Mouse (Mus musculus) bone marrow macrophage, adult 2 months (primary cell): ENCODE results near the gene Igfbp2.

ENCODE experiments used
- CTCF ChIP-seq: IDR thresholded peaks from 2 replicates; pipeline ENCODE4 v1.5.1; 2012; ENCODE audit warnings: low read depth, mild to moderate bottlenecking, low read length, moderate library complexity
- POLR2A ChIP-seq: IDR thresholded peaks from 2 replicates; pipeline ENCODE4 v1.6.1; 2012; ENCODE audit warnings: mild to moderate bottlenecking, low read depth, low read length, borderline replicate concordance

DNA sequence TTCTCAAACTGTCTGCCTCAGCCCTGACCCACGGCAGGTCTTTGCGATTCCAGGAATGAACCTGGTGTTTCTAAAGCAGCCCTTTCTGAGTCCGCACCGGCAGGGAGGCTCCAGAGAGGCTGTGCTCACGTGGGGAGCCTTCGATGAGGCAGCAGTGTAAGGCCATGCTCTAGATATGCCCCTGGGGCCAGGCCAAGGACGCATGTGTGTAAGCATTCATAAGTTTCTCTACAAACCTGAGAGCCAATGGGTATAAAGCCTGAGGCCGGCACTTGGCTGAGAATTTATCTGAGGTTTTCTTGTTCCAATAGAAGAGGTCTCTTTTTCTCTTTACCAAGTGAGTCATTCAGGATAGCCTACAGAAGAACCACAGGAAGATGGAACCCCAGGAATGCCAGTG is 15.1 kb downstream of the Igfbp2 start:
- TF ChIP-seq CTCF (no peak), POLR2A (no peak)
